Mouse (Mus musculus) adipocyte (in vitro differentiated cells): ENCODE measurements around the gene Rsph1.
"Not testable (repeated sequence)": the region's sequence is repeated elsewhere in the genome, so short reads cannot be mapped to it uniquely, and the experiment has no call there.

Experiments used
- DNase-seq: peaks from one replicate; pipeline ENCODE4 v3.0.0-alpha.2; 2016; ENCODE audit warnings: low spot score

Rsph1 gene

GRCm38 (mm10) chr17:31277931-31278330 is 748 bp upstream of the Rsph1 start:
- no peak for DNase-seq

GRCm38 (mm10) chr17:31276207-31276921 is 819 bp downstream of the Rsph1 start:
- DNase-seq: no peak

GRCm38 (mm10) chr17:31275181-31275580 is 2.0 kb downstream of the Rsph1 start:
- DNase-seq: no peak

- DNase-seq: no peak
Measured at GRCm38 (mm10) chr17:31273631-31274030, 3.6 kb downstream of the Rsph1 start.

- no peak for DNase-seq
Measured at GRCm38 (mm10) chr17:31272416-31273165, 4.6 kb downstream of the Rsph1 start.

GRCm38 (mm10) chr17:31271136-31271851 is 5.9 kb downstream of the Rsph1 start:
- no peak for DNase-seq

- DNase-seq: not testable (repeated sequence)
Measured at GRCm38 (mm10) chr17:31270736-31271135, 6.4 kb downstream of the Rsph1 start.

- no peak for DNase-seq
Measured at GRCm38 (mm10) chr17:31270246-31270645, 6.9 kb downstream of the Rsph1 start.

GRCm38 (mm10) chr17:31269761-31270160 is 7.4 kb downstream of the Rsph1 start:
- no peak for DNase-seq

- no peak for DNase-seq
Measured at GRCm38 (mm10) chr17:31268016-31268415, 9.2 kb downstream of the Rsph1 start.

GRCm38 (mm10) chr17:31267603-31268002 is 9.6 kb downstream of the Rsph1 start:
- no peak for DNase-seq

- DNase-seq: no peak
Measured at GRCm38 (mm10) chr17:31267138-31267537, 10.0 kb downstream of the Rsph1 start.

GRCm38 (mm10) chr17:31266321-31266950 is 10.7 kb downstream of the Rsph1 start:
- no peak for DNase-seq

GRCm38 (mm10) chr17:31265831-31266230 is 11.4 kb downstream of the Rsph1 start:
- no peak for DNase-seq

GRCm38 (mm10) chr17:31265171-31265572 is 12.0 kb downstream of the Rsph1 start:
- DNase-seq: no peak

GRCm38 (mm10) chr17:31264372-31264771 is 12.8 kb downstream of the Rsph1 start:
- no peak for DNase-seq

- DNase-seq: no peak
Measured at GRCm38 (mm10) chr17:31263770-31264169, 13.4 kb downstream of the Rsph1 start.

GRCm38 (mm10) chr17:31262715-31263114 is 14.5 kb downstream of the Rsph1 start:
- no peak for DNase-seq

GRCm38 (mm10) chr17:31261352-31261751 is 15.8 kb downstream of the Rsph1 start:
- no peak for DNase-seq

- DNase-seq: no peak
Measured at GRCm38 (mm10) chr17:31260430-31260829, 16.8 kb downstream of the Rsph1 start.

GRCm38 (mm10) chr17:31259825-31260224 is 17.4 kb downstream of the Rsph1 start:
- DNase-seq: no peak

GRCm38 (mm10) chr17:31259145-31259544 is 18.0 kb downstream of the Rsph1 start:
- DNase-seq: no peak
